Mouse (Mus musculus): Measurements from ENCODE around the gene H2-Q6.
"Not testable (repeated sequence)": the region's sequence is repeated elsewhere in the genome, so short reads cannot be mapped to it uniquely, and the experiment has no call there.

Gene H2-Q6

DNA sequence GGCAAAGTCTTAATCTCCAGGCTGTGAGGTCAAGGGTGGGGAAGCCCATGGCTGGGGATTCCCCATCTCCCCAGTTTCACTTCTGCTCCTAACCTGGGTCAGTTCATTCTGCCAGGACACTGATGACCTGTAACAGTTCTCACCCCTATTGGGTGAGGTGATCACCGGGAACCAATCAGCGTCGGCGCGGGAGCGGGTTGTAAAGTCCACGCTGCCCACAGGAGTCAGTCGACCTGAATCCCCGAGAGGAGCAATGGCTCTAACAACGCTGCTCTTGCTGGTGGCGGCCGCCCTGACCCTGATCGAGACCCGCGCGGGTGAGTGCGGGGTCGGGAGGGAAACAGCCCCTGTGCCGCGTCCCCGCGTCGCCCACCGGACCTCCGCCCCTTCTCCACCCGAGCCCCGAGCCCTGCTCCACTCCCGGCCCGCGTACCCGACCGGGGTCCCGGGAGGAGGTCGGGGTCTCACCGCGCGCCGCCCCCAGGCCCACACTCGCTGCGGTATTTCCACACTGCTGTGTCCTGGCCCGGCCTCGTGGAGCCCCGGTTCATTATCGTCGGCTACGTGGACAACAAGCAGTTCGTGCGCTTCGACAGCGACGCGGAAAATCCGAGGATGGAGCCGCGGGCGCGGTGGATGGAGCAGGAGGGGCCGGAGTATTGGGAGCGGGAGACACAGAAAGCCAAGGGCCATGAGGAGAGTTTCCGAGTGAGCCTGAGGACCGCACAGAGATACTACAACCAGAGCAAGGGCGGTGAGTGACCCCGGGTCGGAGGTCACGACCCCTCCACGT lies at the start of gene H2-Q6:
H2-Q6 (plus strand) TSS at position 227 of the 793 bp plus-strand sequence.
- not testable (repeated sequence) for DNase-seq

DNA sequence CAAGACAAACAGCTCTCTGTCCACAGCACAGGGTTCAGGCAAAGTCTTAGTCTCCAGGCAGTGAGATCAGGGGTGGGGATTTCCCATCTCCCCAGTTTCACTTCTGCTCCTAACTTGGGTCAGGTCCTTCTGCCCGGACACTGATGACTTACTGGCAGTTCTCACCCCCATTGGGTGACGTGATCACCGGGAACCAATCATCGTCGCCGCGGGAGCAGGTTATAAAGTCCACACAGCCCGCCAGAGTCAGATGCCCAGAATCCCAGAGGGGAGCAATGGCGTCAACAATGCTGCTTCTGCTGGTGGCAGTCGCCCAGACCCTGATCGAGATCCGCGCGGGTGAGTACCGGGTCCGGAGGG lies 45.3 kb upstream of the H2-Q6 start, which contains the start of gene H2-Q4:
H2-Q4 (plus strand) TSS at position 249 of the 360 bp plus-strand sequence.
- DNase-seq = peak; percentile 51

DNA sequence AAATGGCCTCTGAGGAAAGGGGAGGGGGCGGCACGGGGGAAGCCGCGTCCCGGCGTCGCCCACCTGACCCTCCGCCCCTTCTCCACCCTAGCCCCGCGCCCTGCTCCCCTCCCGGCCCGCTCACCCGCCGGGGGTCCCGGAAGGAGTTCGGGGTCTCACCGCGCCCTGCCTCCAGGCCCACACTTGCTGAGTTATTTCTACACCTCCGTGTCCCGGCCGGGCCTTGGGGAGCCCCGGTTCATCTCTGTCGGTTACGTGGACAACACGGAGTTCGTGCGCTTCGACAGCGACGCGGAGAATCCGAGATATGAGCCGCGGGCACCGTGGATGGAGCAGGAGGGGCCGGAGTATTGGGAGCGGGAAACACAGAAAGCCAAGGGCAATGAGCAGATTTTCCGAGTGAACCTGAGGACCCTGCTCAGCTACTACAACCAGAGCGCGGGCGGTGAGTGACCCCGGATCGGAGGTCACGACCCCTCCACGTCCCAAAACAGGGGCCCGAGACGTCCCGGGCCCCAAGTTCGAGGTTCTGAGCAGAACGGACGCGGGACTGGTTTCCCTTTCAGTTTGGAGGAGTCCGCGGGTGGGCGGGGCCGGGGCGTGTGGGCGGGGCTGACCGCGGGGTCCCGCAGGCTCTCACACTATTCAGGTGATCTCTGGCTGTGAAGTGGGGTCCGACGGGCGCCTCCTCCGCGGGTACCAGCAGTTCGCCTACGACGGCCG lies 44.8 kb upstream of the H2-Q6 start:
- no peak for DNase-seq

DNA sequence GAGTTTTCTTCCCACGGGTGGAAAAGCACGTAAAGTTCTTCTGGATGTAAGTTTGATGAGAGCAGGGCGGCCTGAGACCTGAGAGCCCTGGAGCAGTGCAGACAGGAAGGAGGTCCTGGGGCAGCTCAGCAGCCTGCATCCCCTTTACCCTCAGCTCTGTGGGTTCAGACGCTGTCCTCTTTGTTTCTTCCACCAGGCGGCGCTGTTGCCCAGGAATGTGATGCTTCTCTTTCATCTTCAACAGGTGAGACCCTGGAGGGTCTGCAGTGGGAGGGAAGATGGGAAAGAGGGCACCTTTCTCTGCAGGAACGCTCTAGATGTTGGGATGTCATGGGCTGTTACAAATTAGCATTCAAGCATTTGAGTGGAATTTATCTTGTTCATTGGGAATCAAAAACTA lies 34.9 kb upstream of the H2-Q6 start:
- DNase-seq = not testable (repeated sequence)

DNA sequence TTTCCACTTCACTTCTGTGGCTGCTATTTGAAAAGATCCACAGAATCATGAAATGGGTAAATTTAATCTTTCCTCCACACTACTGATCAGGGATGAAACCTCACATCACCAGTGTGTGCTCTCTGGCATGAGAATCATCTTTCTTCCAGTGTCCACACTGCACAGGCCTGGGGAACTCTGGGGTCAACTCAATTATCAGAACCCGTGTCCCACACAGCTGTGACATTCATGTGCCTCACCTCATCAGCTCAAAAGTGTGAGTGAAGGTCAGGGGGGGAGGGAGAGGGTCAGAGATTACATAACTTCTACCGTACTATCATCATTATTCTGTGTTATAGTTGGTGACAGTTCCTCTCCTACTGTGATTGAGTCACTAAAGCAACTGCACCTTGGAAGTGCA lies 32.0 kb upstream of the H2-Q6 start:
- not testable (repeated sequence) for DNase-seq

DNA sequence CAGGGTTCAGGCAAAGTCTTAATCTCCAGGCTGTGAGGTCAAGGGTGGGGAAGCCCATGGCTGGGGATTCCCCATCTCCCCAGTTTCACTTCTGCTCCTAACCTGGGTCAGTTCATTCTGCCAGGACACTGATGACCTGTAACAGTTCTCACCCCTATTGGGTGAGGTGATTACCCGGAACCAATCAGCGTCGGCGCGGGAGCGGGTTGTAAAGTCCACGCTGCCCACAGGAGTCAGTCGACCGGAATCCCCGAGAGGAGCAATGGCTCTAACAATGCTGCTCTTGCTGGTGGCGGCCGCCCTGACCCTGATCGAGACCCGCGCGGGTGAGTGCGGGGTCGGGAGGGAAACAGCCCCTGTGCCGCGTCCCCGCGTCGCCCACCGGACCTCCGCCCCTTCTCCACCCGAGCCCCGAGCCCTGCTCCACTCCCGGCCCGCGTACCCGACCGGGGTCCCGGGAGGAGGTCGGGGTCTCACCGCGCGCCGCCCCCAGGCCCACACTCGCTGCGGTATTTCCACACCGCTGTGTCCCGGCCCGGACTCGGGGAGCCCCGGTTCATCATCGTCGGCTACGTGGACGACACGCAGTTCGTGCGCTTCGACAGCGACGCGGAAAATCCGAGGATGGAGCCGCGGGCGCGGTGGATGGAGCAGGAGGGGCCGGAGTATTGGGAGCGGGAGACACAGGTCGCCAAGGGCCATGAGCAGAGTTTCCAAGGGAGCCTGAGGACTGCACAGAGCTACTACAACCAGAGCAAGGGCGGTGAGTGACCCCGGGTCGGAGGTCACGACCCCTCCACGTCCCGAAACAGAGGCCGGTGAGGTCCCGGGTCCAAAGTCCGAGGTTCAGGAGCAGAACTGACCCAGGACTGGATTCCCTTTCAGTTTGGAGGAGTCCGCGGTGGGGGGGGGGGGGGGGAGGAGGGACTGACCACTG lies 30.5 kb upstream of the H2-Q6 start:
- DNase-seq = not testable (repeated sequence)

DNA sequence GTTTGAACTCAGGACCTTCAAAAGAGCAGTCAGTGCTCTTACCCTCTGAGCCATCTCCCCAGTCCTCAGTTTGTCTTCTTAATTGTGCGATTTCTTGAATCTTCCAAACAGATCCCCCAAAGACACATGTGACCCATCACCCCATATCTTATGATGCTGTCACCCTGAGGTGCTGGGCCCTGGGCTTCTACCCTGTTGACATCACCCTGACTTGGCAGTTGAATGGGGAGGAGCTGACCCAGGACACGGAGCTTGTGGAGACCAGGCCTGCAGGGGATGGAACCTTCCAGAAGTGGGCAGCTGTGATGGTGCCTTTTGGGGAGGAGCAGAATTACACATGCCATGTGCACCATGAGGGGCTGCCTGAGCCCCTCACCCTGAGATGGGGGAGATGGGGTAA lies 27.7 kb upstream of the H2-Q6 start:
- DNase-seq = not testable (repeated sequence)

DNA sequence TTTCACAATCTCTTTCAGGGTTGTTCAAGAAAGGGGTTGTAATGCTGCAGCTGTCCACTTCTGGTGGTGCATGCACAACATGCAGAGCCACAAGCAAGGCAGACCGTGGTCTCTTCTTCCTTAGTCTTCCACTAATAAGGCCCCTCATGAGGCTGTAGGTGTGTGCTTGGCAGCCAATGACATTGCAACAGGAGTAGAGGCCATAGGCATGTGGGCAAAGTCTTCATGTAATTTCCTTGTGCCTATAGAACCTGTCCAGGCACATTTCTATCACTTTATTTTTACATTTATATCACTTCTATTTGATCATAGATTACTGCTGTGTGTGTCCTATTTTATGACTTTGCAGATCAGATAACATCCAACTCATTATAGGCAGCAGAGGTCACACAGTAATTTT lies 11.6 kb upstream of the H2-Q6 start:
- DNase-seq = not testable (repeated sequence)

DNA sequence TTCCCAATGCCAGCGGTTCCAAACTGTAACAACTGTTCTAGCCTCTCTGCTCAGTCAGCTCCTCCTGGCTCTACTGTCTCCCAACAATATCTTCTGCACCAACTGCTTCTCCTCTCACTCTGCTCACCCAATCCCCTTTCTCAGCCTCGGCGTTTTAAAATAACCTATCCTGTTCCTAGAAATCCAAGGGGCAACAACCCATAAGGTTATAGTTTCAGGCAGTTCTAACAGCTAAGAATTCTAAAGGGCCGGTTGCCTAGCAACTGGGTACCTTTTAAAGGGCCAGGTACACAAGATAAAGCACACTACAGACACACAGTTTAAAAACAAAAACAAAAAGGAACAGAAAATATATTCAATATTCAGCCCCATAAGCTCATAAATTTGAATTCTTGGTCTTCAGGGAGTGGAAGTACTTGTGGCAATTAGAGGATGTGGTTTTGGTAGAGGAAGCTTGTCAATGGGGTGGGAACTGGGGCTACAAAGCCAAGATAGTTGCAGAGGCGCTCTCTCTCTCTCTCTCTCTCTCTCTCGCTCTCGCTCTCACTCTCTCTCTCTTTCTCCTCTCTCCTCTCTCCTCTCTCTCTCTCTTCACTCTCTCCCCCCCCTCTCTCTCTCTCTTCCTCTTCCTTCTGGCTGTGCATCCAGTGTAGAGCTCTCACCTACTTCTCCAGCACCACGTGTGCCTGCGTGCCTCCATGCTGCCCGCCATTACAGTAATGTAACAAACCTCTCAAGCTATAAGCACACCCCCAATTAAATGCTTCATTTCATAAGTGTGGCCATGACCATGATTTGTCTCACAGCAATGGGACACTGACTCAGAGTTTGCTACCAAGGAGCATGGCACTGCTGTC lies 9.1 kb upstream of the H2-Q6 start:
- not testable (repeated sequence) for DNase-seq

DNA sequence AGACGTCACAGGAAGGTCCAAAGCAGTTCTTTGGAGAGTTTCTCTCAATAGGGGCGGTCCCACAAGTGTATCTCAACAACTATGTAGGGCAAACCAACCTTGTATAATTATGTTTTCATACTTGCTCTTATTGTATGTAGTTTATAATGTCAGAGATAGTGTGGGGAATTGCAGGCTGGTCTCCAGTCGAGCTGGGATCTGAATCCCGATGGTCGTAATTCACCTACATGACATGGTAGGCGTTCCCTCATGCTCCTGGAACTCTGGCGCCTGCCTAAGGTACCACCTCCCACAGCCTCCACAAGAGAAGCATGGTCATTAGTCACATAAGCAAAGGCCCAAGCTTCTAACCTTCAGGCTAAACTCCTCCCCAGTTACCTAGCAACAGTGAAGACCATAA lies 5.9 kb upstream of the H2-Q6 start:
- DNase-seq = no peak

DNA sequence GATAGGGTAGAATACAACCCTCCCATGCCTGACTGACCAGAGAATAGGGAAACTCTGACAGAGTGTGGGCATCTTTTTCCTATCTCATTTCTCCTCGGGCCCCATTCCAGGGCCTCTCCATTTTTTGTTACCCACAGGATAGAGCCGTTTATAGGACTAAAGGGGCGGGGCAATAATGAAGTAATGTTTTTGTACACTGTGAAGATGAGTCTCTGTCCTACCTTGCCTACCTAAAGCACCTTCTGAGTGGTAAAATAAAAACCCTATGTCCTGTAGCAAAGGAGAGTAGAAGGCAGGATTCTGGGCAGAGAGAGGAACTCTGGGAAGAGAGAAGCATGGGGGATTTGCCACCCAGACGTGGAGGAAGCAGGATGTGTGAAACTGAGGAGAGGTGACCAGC lies 5.1 kb upstream of the H2-Q6 start:
- DNase-seq = not testable (repeated sequence)

DNA sequence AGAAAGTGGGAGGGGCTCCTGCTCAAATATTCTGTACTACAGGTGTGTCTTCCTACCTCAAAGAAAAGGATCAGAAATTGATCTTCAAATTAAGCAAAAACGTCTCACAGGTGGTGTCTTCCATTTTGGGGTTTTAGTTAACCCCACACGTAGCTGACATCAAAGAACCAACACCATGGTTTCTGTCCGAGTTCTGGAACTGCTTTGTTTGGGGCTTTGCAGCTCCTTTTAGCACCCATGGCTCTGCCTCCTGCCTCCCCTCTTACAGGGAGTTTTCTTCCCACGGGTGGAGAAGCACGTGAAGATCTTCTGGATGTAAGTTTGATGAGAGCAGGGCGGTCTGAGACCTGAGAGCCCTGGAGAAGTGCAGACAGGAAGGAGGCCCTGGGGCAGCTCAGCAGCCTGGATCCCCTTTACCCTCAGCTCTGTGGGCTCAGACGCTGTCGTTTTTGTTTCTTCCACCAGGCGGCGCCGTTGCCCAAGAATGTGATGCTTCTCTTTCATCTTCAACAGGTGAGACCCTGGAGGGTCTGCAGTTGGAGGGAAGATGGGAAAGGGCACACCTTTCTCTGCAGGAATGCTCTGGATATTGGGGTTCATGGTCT lies 4.3 kb upstream of the H2-Q6 start:
- not testable (repeated sequence) for DNase-seq

DNA sequence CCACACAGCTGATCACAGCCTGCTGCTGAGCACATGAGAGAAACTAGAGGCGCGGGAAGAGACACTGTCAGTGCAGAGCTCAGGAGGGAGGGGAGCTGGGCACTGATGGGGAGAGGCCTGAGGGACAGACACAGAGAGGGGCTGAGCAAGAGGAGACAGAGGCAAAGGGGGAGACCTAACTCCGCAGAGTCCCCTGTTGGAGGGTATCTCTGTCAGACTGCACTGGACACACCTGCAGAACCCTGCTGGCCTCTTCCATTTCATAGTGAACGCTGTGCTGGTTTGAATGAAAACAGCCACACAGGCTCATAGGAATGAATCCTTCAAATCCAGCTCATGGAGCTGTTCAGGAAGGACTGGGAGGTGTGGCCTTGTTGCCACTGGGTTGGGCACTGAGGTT lies 3.3 kb upstream of the H2-Q6 start:
- not testable (repeated sequence) for DNase-seq

DNA sequence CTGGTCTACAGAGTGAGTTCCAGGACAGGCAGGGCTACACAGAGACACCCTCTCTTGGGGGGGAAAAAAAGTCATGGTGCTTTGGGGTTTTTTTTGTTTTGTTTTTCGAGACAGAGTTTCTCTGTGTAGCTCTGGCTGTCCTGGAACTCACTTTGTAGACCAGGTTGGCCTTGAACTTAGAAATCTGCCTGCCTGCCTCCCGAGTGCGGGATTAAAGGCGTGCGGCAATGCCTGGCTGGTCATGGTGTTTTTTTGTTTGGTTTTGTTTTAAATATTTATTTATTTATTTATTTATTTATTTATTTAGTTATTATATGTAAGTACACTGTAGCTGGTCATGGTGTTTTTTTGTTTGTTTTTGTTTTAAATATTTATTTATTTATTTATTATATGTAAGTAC lies 2.3 kb upstream of the H2-Q6 start:
- DNase-seq = not testable (repeated sequence)

DNA sequence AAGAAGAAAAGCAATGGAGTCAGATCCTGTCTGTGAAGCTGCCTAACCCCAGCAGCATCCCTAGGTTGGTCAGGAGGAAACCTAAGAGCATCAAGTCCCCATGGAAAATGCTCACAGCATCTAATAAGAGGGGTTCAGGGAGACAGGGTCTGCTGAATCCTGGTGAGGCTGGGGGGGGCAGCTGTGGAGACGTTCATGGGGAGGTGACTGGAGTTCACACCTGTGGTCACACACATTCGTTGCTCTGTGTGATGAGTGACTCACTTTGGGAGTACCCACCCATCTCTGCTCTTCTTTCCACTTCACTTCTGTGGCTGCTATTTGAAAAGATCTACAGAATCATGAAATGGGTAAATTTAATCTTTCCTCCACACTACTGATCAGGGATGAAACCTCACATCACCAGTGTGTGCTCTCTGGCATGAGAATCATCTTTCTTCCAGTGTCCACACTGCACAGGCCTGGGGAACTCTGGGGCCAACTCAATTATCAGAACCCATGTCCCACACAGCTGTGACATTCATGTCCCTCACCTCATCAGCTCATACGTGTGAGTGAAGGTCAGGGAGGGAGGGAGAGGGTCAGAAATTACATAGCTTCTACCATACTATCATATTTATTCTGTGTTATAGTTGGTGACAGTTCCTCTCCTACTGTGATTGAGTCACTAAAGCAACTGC lies 1.4 kb upstream of the H2-Q6 start:
- not testable (repeated sequence) for DNase-seq

DNA sequence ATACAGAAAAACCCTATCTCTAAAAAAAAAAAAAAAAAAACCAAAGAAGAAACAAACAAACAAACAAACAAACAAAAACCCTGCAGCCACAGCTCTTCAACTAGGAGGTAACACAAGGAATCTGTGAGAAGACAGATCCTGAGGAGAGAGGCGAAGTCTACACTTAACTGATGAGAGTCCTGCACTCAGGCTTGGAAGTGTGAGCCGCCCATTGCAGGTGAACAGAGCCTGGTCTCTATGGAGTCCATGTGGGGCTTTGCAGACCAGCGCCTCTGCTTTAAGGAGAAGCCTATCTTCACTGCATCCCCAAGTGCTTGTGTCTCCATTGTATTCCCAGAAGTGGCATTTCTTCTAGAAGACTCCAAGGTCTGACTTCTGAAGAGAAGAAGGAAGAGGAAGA lies 544 bp upstream of the H2-Q6 start:
- not testable (repeated sequence) for DNase-seq

DNA sequence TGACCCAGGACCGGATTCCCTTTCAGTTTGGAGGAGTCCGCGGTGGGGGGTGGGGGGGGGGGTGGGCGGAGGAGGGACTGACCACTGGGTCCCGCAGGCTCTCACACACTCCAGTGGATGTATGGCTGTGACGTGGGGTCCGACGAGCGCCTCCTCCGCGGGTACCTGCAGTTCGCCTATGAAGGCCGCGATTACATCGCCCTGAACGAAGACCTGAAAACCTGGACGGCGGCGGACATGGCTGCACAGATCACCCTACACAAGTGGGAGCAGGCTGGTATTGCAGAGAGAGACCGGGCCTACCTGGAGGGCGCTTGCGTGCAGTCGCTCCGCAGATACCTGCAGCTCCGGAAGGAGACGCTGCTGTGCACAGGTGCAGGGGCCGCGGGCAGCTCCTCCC lies 824 bp downstream of the H2-Q6 start:
- DNase-seq = not testable (repeated sequence)

DNA sequence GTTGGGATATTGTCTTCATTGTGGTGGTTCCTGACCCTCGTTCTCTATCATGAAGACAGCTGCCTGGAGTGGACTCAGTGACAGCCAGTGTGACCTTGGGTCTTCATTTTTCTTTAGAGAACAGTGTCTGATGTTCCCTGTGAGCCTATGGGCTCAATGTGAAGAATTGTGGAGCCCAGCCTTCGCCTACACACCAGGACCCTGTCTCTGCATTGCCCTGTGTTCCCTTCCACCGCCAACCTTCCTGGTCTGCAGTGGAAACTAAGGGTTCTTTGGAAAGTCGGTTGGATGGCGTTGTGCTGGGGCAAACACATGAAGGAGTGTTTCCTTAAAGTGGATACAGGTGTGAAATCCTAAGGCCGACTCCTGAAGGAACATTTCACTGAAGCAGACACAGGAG lies 4.2 kb downstream of the H2-Q6 start:
- not testable (repeated sequence) for DNase-seq

DNA sequence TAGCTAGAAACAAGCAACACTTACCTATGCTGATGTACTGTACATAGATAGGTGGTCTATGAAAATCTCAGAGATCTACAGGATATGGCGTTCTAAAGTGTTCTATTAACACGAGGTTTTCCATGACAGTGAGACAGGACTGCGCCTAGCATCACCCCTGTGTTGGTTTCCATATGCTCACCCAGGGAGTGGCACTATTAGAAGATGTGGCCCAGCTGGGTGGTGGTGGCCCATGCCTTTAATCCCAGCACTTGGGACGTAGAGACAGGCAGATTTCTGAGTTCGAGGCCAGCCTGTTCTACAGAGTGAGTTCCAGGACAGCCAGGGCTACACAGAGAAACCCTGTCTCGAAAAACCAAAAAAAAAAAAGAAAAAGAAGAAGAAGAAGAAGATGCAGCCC lies 6.0 kb downstream of the H2-Q6 start:
- not testable (repeated sequence) for DNase-seq

DNA sequence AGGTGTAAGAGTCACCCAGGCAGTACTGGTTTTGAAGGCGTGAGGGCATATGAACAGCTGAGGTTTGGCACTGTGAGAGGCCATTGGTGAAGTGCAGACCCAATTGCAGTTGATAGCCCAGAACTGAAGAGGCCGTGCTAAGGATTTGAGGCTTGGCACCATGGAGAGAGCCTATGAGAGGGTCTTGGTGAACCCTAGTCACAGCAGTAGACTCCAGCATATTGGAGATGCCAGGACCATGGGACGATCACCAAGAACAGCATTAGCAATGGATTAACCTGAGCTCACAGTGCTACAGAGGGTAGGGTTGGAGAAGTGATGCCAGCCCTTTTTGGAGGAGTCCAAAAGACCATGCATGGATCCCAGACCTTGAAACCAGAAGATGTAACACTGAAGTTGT lies 7.5 kb downstream of the H2-Q6 start:
- DNase-seq = not testable (repeated sequence)

DNA sequence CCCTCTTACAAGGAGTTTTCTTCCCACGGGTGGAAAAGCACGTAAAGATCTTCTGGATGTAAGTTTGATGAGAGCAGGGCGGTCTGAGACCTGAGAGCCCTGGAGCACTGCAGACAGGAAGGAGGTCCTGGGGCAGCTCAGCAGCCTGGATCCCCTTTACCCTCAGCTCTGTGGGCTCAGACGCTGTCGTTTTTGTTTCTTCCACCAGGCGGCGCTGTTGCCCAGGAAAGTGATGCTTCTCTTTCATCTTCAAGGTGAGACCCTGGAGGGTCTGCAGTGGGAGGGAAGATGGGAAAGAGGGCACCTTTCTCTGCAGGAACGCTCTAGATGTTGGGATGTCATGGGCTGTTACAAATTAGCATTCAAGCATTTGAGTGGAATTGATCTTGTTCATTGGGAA lies 10.2 kb downstream of the H2-Q6 start:
- not testable (repeated sequence) for DNase-seq

All from cerebellum, adult 9-11 months (tissue).